Mouse (Mus musculus): ENCODE measurements around the gene Ghrl.

DNA sequence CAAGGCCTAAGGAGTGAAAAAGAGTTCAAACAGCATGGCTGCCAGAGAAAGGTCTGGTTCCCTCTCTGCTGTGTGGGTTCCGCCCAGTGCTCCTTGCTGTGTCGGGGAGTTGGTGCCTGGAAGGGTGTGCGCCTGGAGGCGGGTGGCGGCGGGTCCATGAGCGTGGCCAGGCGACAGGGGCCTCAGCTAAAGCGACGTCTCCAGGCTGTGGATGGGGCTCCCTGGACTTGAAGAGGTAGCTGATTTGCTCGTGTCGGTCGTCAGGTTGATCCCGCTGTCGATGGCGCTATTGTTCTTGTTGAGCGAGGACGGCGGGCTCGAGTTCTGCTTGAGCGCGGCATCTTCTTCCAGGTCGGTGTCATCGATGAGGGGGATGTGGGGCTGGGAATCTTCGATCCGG, 28.7 kb upstream of the Ghrl start:
- TF ChIP-seq CTCF (IDR thresholded peaks at IDR 0.05) (no peak), POLR2A (IDR thresholded peaks at IDR 0.05; ENCODE audit: insufficient read depth, low read depth, low read length) (no peak), EP300 (IDR thresholded peaks at IDR 0.05; ENCODE audit: insufficient read depth, low read depth, low read length) (no peak)
